9 mouse cellular contexts compared by ENCODE assay signal in genomic region chr5:112428944-112429343, GRCm38 (mm10). TPM values are rescaled to one million over a fixed set of nuclear protein-coding genes. Genes with fewer than 3 reads are reported as not detected.
DNase-seq lines count a peak whose midpoint lies in the region; ATAC-seq and TF ChIP-seq lines count a peak whose summit lies in the region.
"Had no signal": no experiment of that assay in that cellular context is flagged by ENCODE, and none has a peak within 500 bp of the region (broad histone marks: within the 10 kb centered on the region; RNA-seq: fewer than 3 reads in every experiment).

No protein-coding gene starts in this region.

- H3K27ac ChIP-seq in heart, postnatal 0 days (ENCODE audit: low read depth), result no peak overlapping the region
- H3K27ac ChIP-seq in layer of hippocampus, adult 2 months, result peak overlapping the region; percentile 74
- H3K27ac ChIP-seq: heart, embryonic 15.5 days had no signal

- DNase-seq in CD4-positive, CD25-positive, alpha-beta regulatory T cell, adult 2 months (ENCODE audit: low read depth, low spot score), result peak; percentile 68
- DNase-seq in T-cell, adult 2 months (ENCODE audit: low spot score), result peak; percentile 19
- peak; percentile 67 to 87 for DNase-seq in cerebellum, postnatal 4 days (ENCODE audit: low spot score in 2 of 2)
- peak; percentile 17 for DNase-seq in heart, postnatal 0 days (ENCODE audit: low spot score)
- peak; percentile 61 to 74 for DNase-seq in layer of hippocampus, adult 2 months (ENCODE audit: low spot score in 2 of 2)
- DNase-seq in lung, postnatal 14 days, result peak; percentile 71
- peak; percentile 86 for DNase-seq in retina, postnatal 1 day

- H3K9me3 ChIP-seq in heart, postnatal 0 days (replicated peaks; ENCODE audit: control insufficient read depth, low read length), result no peaks in the 10 kb centered on the region
- H3K9me3 ChIP-seq: heart, embryonic 15.5 days had no signal

- 14% methylated on average over 19 of the region's 19 CpGs for WGBS in heart, postnatal 0 days

- H3K4me2 ChIP-seq in heart, postnatal 0 days (ENCODE audit: low read depth, low read length), result no peak overlapping the region
- H3K4me2 ChIP-seq: heart, embryonic 15.5 days had no signal

- no peak for ATAC-seq in heart, postnatal 0 days (ENCODE audit: insufficient read depth, low read depth)
- ATAC-seq in erythroid progenitor cell, adult 5-6 weeks (replicated peaks; ENCODE audit: low FRiP score, poor library complexity, severe bottlenecking), result no peak

- no peak for TF ChIP-seq EP300 in heart, postnatal 0 days (IDR thresholded peaks at IDR 0.05; ENCODE audit: low read depth)

- TF ChIP-seq CTCF in heart, postnatal 0 days (IDR thresholded peaks at IDR 0.05; ENCODE audit: low read depth), result peak; percentile 82
- peak; percentile 90 for TF ChIP-seq CTCF in layer of hippocampus, adult 2 months (conservative IDR thresholded peaks at IDR 0.05)

- no peak overlapping the region for H3K4me3 ChIP-seq in heart, postnatal 0 days (ENCODE audit: low read depth, low read length)
- no peak overlapping the region; the same call in 1 of the 2 replicates for H3K4me3 ChIP-seq in layer of hippocampus, adult 2 months
- H3K4me3 ChIP-seq: heart, embryonic 15.5 days had no signal

- H3K27me3 ChIP-seq in heart, postnatal 0 days (ENCODE audit: control insufficient read depth, insufficient read depth, low read length), result peaks cover 74% of the 10 kb centered on the region

- H3K36me3 ChIP-seq in heart, postnatal 0 days (replicated peaks; ENCODE audit: control insufficient read depth, insufficient read depth, low read length), result no peaks in the 10 kb centered on the region
- H3K36me3 ChIP-seq: heart, embryonic 15.5 days had no signal

- H3K9ac ChIP-seq in heart, postnatal 0 days (replicated peaks; ENCODE audit: low read depth, low read length), result no peak overlapping the region
- H3K9ac ChIP-seq: heart, embryonic 15.5 days had no signal

- H3K4me1 ChIP-seq in heart, postnatal 0 days (ENCODE audit: control insufficient read depth, insufficient read depth), result no peaks in the 10 kb centered on the region
- H3K4me1 ChIP-seq: heart, embryonic 15.5 days had no signal

RNA-seq across cellular contexts. Expression of gene Gm6588, which starts 20.3 kb away (rescaled TPM):
- total RNA-seq in heart, postnatal 0 days (2014; rRNA removed; ENCODE audit: low replicate concordance), result not detected in 2 replicates
- not detected in 2 replicates for polyA plus RNA-seq in heart, postnatal 0 days (2015; fragmentation: Nextera tagmentation; extraction: Ambion mirVana)
- total RNA-seq in layer of hippocampus, adult 2 months (2021), result not detected
- total RNA-seq in erythroid progenitor cell, adult 5-6 weeks (2015; ENCODE audit: low replicate concordance), result not detected in 2 replicates
- total RNA-seq in erythroid progenitor cell, adult 5-6 weeks (2017; ENCODE audit: low replicate concordance), result not detected in 2 replicates
- polyA plus RNA-seq: heart, embryonic 15.5 days had no signal

RNA-seq across cellular contexts. Expression of gene Asphd2, which starts 34.3 kb away (rescaled TPM):
- total RNA-seq in heart, postnatal 0 days (2014; rRNA removed; ENCODE audit: low replicate concordance), result 0.08 and 6.5 TPM in 2 replicates
- polyA plus RNA-seq in heart, postnatal 0 days (2015; fragmentation: Nextera tagmentation; extraction: Ambion mirVana), result 0.40 and 0.67 TPM in 2 replicates
- 100 to 1,000 TPM; 223 to 224 TPM for total RNA-seq in layer of hippocampus, adult 2 months (2021)
- not detected in 2 replicates for total RNA-seq in erythroid progenitor cell, adult 5-6 weeks (2015; ENCODE audit: low replicate concordance)
- not detected in 2 replicates for total RNA-seq in erythroid progenitor cell, adult 5-6 weeks (2017; ENCODE audit: low replicate concordance)

Comparison
In these comparisons a context has a peak if more than half of its experiments do, and no peak if none do; other contexts are left out.
1. DNase-seq: peak in every context shown above with its lines; median percentile 86 in retina, postnatal 1 day; 77 in cerebellum, postnatal 4 days; 71 in lung, postnatal 14 days; 68 in CD4-positive, CD25-positive, alpha-beta regulatory T cell, adult 2 months; 68 in layer of hippocampus, adult 2 months; 19 in T-cell, adult 2 months; 17 in heart, postnatal 0 days.
2. RNA of gene Asphd2, which starts 34.3 kb away (total RNA-seq): 223 to 224 TPM in layer of hippocampus, adult 2 months; 0.08 to 6.5 TPM in heart, postnatal 0 days and not detected in erythroid progenitor cell, adult 5-6 weeks; every median in the first group is over 10 times any median in the second.